Mouse (Mus musculus) ZHBTc4 (cell line): Measurements from ENCODE around the gene Morn2.
A peak's percentile ranks its signal among the peaks of the same experiment; 100 is the strongest.
"Not testable (repeated sequence)": the region's sequence is repeated elsewhere in the genome, so short reads cannot be mapped to it uniquely, and the experiment has no call there.

Experiments used
- DNase-seq: peaks from one replicate; pipeline ENCODE4 v3.0.0-alpha.2; 2011; ENCODE audit warnings: low read depth, low spot score

Morn2 gene

DNA sequence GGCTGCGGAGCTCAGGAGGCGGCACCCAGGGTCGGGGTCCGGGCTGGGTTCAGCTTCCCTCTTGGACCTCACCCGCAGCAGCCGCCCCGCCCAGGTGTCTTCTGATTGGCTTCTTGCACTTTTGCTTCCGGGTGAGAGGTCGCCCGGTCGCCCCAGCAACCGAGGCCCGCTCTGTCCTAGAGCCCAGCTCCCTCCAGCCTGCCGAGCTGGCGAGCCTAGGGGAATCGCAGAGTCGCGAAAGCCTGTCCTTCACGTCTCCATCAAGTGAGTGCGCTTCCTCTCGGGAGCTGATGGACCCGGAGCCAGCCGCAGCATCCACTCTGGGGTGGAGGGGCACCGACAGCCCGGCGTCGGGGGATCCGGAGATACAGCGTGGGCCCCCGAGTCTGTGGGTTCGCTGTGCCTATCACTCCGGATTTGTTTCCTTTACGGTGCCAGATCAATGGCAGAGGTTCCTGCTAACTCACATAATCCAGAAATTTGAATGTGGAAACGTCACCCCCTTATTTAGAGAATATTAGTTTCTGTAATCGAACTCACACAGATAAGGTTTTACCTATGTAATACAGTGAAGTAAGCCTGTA, at the start of gene Morn2, which contains the start of gene Dhx57:
Gene Morn2 (plus strand): TSS at position 130 of the 584 bp plus-strand sequence.
Gene Dhx57 (minus strand): TSS at position 403 of the 584 bp plus-strand sequence.
- peak; percentile 96 for DNase-seq

DNA sequence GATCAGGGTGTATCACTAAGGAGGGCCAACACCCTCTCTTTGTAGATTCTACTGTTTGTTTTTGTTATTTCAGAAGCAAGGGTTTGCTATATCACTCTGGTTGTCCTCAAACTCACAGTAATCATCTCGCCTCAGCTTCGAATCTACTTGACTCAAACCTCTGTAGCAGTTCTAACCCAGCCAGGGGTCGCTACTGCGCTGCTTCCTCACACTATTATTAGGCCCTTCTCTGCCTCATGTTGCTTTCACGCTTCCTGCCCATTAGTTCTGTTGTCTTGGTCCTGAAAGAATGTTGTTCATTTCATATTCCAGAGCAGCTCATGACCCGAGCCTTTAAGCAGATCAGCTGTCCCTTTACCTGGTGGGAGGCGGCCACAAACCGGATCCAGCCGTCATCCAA, 48.4 kb upstream of the Morn2 start:
- DNase-seq = peak; percentile 19

DNA sequence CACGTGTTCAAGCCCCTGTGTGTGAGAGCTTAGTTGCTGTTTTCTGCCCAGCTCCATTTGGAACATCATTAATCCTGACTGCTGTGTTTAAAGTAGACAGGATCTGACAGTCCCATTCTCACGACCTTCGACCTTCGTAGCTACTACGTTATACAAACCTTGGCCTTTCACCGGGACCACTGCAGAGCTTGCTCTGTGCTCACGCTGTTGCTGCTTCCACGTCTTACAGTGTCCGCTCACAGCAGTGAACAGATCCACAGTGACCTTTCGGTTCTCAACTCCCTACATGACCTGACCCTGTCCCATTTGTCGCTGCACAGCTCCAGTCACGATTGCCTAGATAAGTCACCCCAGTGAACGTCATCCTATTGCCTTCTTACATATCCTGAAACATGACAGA, 46.9 kb upstream of the Morn2 start:
- no peak for DNase-seq

- no peak for DNase-seq
Observed at GRCm38 (mm10) chr17:80252757-80253525, 37.1 kb upstream of the Morn2 start.

- peak; percentile 60 for DNase-seq
Observed at GRCm38 (mm10) chr17:80254421-80254820, 35.6 kb upstream of the Morn2 start.

- DNase-seq = peak; percentile 84
Observed at GRCm38 (mm10) chr17:80255208-80255607, 34.8 kb upstream of the Morn2 start.

GRCm38 (mm10) chr17:80267065-80267464, 22.9 kb upstream of the Morn2 start:
- no peak for DNase-seq

- DNase-seq = no peak
Observed at GRCm38 (mm10) chr17:80268151-80268550, 21.9 kb upstream of the Morn2 start.

DNA sequence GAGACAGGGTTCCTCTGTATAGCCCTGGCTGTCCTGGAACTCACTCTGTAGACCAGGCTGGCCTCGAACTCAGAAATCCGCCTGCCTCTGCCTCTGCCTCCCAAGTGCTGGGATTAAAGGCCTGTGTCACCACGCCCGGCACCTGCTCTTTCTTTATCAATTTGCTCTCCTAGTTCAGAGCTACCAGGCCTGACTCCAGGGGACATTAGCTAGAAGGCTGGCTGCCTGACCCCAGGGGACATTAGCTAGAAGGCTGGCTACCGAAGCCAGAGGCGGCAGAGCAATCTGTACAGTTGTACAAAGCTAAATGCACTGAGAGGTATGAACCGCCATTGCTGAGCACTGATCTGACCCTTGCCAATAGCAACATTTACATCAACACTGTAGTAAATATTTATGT, 19.4 kb upstream of the Morn2 start:
- DNase-seq = not testable (repeated sequence)

- DNase-seq = no peak
Observed at GRCm38 (mm10) chr17:80278255-80278654, 11.7 kb upstream of the Morn2 start.

GRCm38 (mm10) chr17:80279340-80280070, 10.5 kb upstream of the Morn2 start:
- no peak for DNase-seq

GRCm38 (mm10) chr17:80284446-80284845, 5.6 kb upstream of the Morn2 start:
- DNase-seq = no peak

DNA sequence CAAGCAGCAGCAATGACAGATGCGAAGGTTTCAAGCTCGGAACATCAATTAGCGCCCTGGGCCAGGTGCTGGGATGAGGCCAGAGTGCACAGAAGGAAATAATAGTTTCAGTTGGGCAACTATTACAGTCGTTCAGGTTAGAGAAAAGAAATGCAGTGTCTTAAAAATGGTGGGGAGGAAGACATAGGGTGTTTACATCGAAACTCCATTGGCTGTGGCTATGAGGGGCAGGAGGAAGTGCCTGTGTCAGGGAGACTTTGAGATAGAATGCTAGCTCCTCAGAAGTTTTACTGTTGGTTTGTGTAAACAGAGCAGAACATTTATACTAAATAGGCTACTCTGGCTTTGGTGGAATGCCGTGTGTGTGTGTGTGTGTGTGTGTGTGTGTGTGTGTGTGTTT, 2.0 kb upstream of the Morn2 start:
- DNase-seq = no peak

- no peak for DNase-seq
Observed at GRCm38 (mm10) chr17:80289280-80290073, 526 bp upstream of the Morn2 start.

- DNase-seq = peak; percentile 28
Observed at GRCm38 (mm10) chr17:80291148-80291547, 1.1 kb downstream of the Morn2 start.

- no peak for DNase-seq
Observed at GRCm38 (mm10) chr17:80295258-80295657, 5.3 kb downstream of the Morn2 start.

DNA sequence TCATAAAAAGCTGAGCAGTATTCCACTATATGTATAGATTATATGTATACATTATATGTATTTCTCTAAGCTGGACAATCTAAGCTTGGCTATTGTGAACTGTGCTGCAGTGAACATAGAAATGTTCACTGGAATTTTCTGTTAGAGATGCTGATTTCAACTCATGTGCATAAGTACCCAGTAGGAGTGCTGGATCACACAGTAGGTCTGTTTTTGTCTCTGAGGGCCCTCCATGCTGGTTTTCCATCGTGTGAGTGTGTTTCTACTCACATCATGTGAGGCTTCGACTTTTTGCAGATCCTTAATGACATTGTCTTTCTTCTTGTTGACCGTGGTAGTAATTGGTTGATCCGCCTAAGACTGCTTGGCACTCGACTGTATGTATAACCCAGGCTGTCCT, 8.8 kb downstream of the Morn2 start:
- DNase-seq = no peak

- no peak for DNase-seq
Observed at GRCm38 (mm10) chr17:80307251-80307650, 17.2 kb downstream of the Morn2 start, which contains the start of gene Arhgef33. Arhgef33 (plus strand) TSS chr17:80307407.

DNA sequence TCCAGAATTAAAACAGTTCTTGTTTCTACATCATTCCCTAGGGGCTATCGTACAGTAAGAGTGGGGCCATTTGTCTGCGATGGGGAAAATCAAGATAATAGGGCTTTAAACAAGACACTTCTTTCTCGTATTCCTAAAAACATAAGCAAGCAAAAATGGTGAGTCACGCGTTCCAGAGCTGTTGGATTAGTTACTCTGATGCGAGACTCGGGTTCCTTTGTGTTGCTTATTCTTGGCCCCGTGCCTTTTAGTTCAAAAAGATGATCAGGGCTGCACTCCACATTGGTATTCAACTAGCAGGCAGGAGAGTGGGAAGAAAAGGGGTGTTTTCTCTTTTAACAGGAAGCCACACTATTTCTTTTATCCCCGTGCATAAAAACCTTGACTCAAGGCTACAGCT, 21.8 kb downstream of the Morn2 start:
- DNase-seq = no peak

DNA sequence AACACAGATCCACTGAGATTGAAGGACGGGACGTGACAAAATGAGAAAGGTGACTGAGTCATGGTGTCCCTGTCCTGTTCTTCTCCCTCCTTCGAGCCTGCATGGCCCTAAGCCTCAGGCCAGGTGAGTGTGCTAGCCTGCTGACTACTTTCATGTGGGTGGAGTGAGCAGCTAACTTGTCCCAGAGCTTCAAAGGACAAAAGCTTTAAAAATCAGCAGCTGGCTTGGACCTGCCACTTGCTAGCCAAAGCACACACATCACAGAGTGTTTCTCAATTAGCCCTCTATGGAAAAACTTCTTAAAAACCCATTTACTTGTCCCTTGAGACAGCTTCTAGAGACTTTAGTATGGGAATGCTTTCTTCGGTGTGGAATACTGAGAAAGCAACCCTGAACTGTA, 22.4 kb downstream of the Morn2 start:
- DNase-seq = no peak

- no peak for DNase-seq
Observed at GRCm38 (mm10) chr17:80322228-80322627, 32.2 kb downstream of the Morn2 start.

- DNase-seq = no peak
Observed at GRCm38 (mm10) chr17:80323015-80323414, 33.0 kb downstream of the Morn2 start.
